Mouse (Mus musculus): ENCODE measurements around the gene Nup43.

DNA sequence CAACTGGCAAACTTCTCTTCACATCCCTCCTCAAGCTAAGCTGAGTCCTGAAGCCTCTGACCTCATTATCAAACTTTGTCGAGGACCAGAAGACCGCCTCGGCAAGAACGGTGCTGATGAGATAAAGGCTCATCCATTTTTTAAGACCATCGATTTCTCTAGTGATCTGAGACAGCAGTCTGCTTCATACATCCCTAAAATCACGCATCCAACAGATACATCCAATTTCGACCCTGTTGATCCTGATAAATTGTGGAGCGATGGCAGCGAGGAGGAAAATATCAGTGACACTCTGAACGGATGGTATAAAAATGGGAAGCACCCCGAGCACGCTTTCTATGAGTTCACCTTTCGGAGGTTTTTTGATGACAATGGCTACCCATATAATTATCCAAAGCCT is 45.2 kb downstream of the Nup43 start:
- TF ChIP-seq CTCF (IDR thresholded peaks at IDR 0.05; ENCODE audit: low read depth, low read length) (no peak), POLR2A (IDR thresholded peaks at IDR 0.05; ENCODE audit: borderline replicate concordance, low read depth, low read length) (no peak)
